Mouse (Mus musculus) forebrain, embryonic 12.5 days (tissue): ENCODE measurements around the gene Ythdf2. TPM values are rescaled to one million over a fixed set of nuclear protein-coding genes. Genes with fewer than 3 reads are reported as not detected.
A peak's percentile ranks its signal among the peaks of the same experiment; 100 is the strongest.

Experiments
- ATAC-seq: fragments of 200-750 bp; cut with Nextera tagmentation; 2 replicates; pipeline ENCODE4 v1.8.0; 2017; ENCODE audit warnings: moderate TSS enrichment; ENCODE audit not compliant: low FRiP score
- H3K27ac ChIP-seq: fragments of 300-500 bp; sonication (generic); 2 replicates; pipeline ENCODE4 v1.5.1; 2016; ENCODE audit warnings: mild to moderate bottlenecking
- H3K27me3 ChIP-seq: fragments of 300-500 bp; sonication (generic); 2 replicates; pipeline ENCODE4 v1.6.1; 2016; ENCODE audit warnings: mild to moderate bottlenecking
- H3K36me3 ChIP-seq: fragments of 300-500 bp; sonication (generic); replicated peaks from 2 replicates; pipeline ENCODE4 v1.6.1; 2016; ENCODE audit warnings: mild to moderate bottlenecking
- H3K4me1 ChIP-seq: fragments of 300-500 bp; sonication (generic); 2 replicates; pipeline ENCODE4 v1.6.1; 2016
- H3K4me2 ChIP-seq: fragments of 300-500 bp; sonication (generic); 2 replicates; pipeline ENCODE4 v1.6.1; 2016; ENCODE audit warnings: mild to moderate bottlenecking, moderate library complexity
- H3K4me3 ChIP-seq: fragments of 300-500 bp; sonication (generic); replicated peaks from 2 replicates; pipeline ENCODE4 v1.5.1; 2016; ENCODE audit warnings: mild to moderate bottlenecking
- H3K9ac ChIP-seq: fragments of 300-500 bp; sonication (generic); 2 replicates; pipeline ENCODE4 v1.6.1; 2016; ENCODE audit warnings: mild to moderate bottlenecking
- H3K9me3 ChIP-seq: fragments of 300-500 bp; sonication (generic); 2 replicates; pipeline ENCODE4 v1.6.1; 2016
- WGBS: fragments of 180-500 bp; shearing (Covaris S2); methylation state at CpG from one replicate; pipeline ENCODE4 v1.1.7; 2016; 5-methylcytosine and 5-hydroxymethylcytosine counted together
- polyA plus RNA-seq: library from polyadenylated mRNA; unstranded; fragments of >200 nt; fragmentation: Nextera tagmentation; extraction: Ambion mirVana; gene quantifications from 2 replicates; pipeline ENCODE4 v1.2.1, GENCODE M21; 2016

The Ythdf2 gene
- polyA plus RNA-seq, 1 experiment from 2014 or later: 152 TPM

DNA sequence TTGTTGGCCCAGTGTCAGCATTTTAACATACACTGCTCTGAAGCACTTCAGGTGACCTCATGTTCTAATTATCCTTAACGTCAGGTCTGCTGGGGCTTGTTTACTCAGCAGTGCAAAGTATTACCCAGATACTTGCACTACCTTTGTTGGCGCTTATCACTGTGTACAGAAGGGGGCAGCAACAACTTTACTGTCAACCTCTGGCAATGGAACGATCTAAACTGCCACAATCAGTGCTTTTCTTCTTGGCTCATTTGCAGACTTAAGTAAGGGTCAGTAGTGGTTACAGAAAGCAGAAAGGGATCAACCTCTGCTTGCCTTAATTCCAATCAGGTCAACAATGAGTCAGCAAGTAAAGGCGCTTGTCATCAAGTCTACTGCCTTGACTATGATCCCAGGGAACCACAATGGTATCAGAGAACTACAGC is 13.8 kb downstream of the Ythdf2 start:
- peaks cover 33% of the 10 kb centered on the region for H3K4me1 ChIP-seq
- H3K9ac ChIP-seq: no peak overlapping the region
- no peak overlapping the region for H3K4me3 ChIP-seq
- peaks cover 62% of the 10 kb centered on the region for H3K36me3 ChIP-seq
- H3K9me3 ChIP-seq: no peaks in the 10 kb centered on the region
- 66% methylated on average over 4 of the region's 4 CpGs for WGBS
- ATAC-seq: no peak
- H3K4me2 ChIP-seq: no peak overlapping the region
- H3K27ac ChIP-seq: no peak overlapping the region
- no peaks in the 10 kb centered on the region for H3K27me3 ChIP-seq

- Histone ChIP-seq H3K4me3 (no peak overlapping the region), H3K36me3 (peaks cover 58% of the 10 kb centered on the region), H3K27ac (no peak overlapping the region), H3K9me3 (no peaks in the 10 kb centered on the region), H3K4me2 (no peak overlapping the region), H3K9ac (no peak overlapping the region), H3K27me3 (no peaks in the 10 kb centered on the region), H3K4me1 (peaks cover 18% of the 10 kb centered on the region)
- WGBS: 88% methylated on average over 3 of the region's 3 CpGs
- ATAC-seq: no peak
These were observed 17.1 kb downstream of the Ythdf2 start for GRCm38 (mm10) chr4:132194975-132195374.

DNA sequence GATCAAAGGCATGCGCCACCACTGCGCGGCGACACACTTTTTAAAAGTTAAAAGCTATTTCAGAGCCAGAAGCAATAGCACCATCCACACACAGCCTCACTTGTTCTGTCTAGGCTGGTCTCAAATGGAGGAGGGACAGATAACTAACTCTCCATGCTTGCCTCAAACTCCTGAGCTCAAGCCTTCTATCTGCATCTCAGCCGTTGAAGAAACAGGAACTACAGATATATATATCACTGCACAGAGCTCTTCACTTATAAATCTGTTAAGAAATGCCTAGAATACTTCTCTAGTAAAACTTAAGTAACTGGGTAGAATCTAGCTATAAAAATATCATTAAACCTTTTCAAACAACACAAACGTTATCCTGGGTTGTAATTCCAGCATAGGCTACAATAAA is 17.7 kb downstream of the Ythdf2 start:
- Histone ChIP-seq H3K9ac (no peak overlapping the region), H3K27ac (no peak overlapping the region), H3K36me3 (peaks cover 57% of the 10 kb centered on the region), H3K4me3 (no peak overlapping the region), H3K27me3 (no peaks in the 10 kb centered on the region), H3K9me3 (no peaks in the 10 kb centered on the region), H3K4me2 (no peak overlapping the region), H3K4me1 (peaks cover 12% of the 10 kb centered on the region)
- ATAC-seq: no peak
- WGBS: 94% methylated on average over 6 of the region's 6 CpGs

DNA sequence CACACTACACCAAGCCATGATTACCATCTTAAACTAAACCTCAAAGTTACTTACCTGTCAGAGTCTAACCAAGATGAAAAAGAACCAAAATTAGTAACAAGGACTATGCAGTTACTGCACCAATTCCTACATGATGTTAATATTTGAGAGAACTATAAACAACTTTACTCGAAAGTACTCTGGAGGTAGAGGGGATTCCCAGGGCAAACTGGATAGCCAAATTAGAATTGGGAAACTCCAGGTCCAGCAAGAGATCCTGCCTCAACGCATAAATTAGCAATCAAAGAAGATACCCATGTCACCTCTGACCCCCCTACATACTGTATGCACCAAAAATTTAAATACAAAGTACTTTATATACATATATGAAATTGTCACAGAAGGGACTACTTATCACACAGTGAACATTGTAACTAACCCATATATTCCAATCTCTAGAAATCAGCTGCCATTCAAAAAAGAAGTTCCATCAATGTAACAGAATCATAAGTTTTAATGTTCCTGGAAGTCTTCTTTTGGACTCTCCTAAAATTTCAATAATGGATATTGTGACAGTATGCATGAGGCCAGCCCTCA is 24.2 kb downstream of the Ythdf2 start:
- no peaks in the 10 kb centered on the region for H3K9me3 ChIP-seq
- H3K27me3 ChIP-seq: no peaks in the 10 kb centered on the region
- no peak for ATAC-seq
- WGBS: 94% methylated on average over 2 of the region's 2 CpGs
- no peak overlapping the region for H3K27ac ChIP-seq
- no peaks in the 10 kb centered on the region for H3K4me1 ChIP-seq
- peaks cover 39% of the 10 kb centered on the region for H3K36me3 ChIP-seq
- H3K4me2 ChIP-seq: no peak overlapping the region
- H3K4me3 ChIP-seq: no peak overlapping the region
- no peak overlapping the region for H3K9ac ChIP-seq

DNA sequence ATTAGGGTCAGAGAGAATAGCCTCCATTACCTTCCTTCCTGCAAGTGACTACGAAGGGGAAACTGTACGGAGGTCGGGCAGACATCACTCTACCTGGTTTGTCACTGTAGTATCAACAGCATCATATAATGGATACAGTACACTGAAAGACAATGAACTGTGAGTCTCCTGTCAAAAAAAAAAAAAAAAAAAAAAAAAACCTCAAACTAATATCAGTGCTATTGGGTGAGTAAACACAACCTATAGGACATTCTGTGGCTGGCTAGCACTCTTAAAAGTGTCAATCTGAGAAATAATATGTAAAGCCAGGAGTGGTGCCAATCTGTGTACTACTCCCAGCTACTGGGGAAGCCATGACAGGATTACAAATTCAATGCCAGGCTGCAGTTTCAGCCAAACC is 28.9 kb downstream of the Ythdf2 start:
- Histone ChIP-seq H3K27me3 (no peaks in the 10 kb centered on the region), H3K4me2 (no peak overlapping the region), H3K4me3 (no peak overlapping the region), H3K4me1 (no peaks in the 10 kb centered on the region), H3K9me3 (no peaks in the 10 kb centered on the region), H3K27ac (no peak overlapping the region), H3K36me3 (peaks cover 41% of the 10 kb centered on the region), H3K9ac (no peak overlapping the region)
- 92% methylated on average over 3 of the region's 3 CpGs for WGBS
- ATAC-seq: no peak

GRCm38 (mm10) chr4:132181721-132182658 is 30.1 kb downstream of the Ythdf2 start:
- Histone ChIP-seq H3K9ac (no peak overlapping the region), H3K4me2 (no peak overlapping the region), H3K27ac (no peak overlapping the region), H3K9me3 (no peaks in the 10 kb centered on the region), H3K4me3 (no peak overlapping the region), H3K4me1 (no peaks in the 10 kb centered on the region), H3K27me3 (no peaks in the 10 kb centered on the region), H3K36me3 (peaks cover 41% of the 10 kb centered on the region)
- no peak for ATAC-seq
- 72% methylated on average over 22 of the region's 22 CpGs for WGBS

DNA sequence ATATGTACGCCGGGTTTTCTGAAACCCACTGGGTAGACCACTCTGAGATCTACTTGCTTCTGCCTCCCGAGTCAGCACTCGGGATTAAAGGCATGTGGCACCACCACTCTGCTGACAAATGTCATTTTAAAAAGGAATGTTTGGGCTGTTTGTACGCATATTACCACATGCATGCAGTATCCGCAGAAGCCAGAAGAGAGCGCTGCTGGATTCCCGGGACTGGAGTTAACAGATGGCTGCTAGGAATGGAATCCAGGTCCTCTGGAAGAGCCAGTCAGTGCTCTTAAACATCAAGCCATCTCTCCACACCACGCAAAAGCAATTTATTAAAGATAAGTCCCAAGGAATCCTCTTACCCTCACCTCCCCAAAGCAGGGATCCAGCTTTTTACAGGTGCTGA is 31.4 kb downstream of the Ythdf2 start:
- no peak overlapping the region for H3K9ac ChIP-seq
- H3K4me3 ChIP-seq: no peak overlapping the region
- H3K9me3 ChIP-seq: no peaks in the 10 kb centered on the region
- 77% methylated on average over 9 of the region's 9 CpGs for WGBS
- no peak overlapping the region for H3K27ac ChIP-seq
- no peak overlapping the region for H3K4me2 ChIP-seq
- H3K4me1 ChIP-seq: no peaks in the 10 kb centered on the region
- no peaks in the 10 kb centered on the region for H3K27me3 ChIP-seq
- ATAC-seq: no peak
- H3K36me3 ChIP-seq: peaks cover 38% of the 10 kb centered on the region

- 8% methylated on average over 10 of the region's 10 CpGs for WGBS
- Histone ChIP-seq H3K27ac (no peak overlapping the region), H3K4me1 (no peaks in the 10 kb centered on the region), H3K4me3 (no peak overlapping the region), H3K4me2 (no peak overlapping the region), H3K9ac (no peak overlapping the region), H3K9me3 (no peaks in the 10 kb centered on the region), H3K27me3 (no peaks in the 10 kb centered on the region), H3K36me3 (peaks cover 22% of the 10 kb centered on the region)
- ATAC-seq: peak; percentile 82
These were observed 33.5 kb downstream of the Ythdf2 start for GRCm38 (mm10) chr4:132178630-132179059.

DNA sequence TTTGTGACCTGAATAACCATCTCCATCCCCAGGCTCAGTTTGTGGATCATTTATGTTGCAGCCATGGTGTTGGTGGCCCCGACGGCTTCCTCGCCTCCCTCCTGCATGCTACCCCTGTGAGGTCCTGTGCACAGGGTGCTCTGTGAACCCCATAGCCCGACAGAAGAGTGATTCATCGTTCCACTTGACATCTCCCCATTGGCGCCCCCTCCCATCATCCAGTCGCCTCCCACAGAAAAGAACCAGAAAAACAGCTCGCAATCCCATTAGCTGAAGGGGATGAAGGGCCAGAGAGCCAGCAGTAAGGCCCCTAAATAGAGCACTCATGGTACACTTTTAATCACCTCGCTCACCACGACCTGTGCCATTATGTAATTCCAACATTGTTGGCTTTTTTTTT is 35.6 kb downstream of the Ythdf2 start:
- no peaks in the 10 kb centered on the region for H3K9me3 ChIP-seq
- H3K4me3 ChIP-seq: no peak overlapping the region
- no peak overlapping the region for H3K9ac ChIP-seq
- no peak overlapping the region for H3K4me2 ChIP-seq
- H3K36me3 ChIP-seq: peaks cover 8% of the 10 kb centered on the region
- ATAC-seq: no peak
- WGBS: 49% methylated on average over 10 of the region's 10 CpGs
- H3K4me1 ChIP-seq: peaks cover 11% of the 10 kb centered on the region; the same call in 1 of the 2 replicates
- no peaks in the 10 kb centered on the region for H3K27me3 ChIP-seq
- no peak overlapping the region for H3K27ac ChIP-seq

GRCm38 (mm10) chr4:132170891-132171290 is 41.2 kb downstream of the Ythdf2 start:
- no peak for ATAC-seq
- Histone ChIP-seq H3K4me1 (peaks cover 15% of the 10 kb centered on the region), H3K27me3 (no peaks in the 10 kb centered on the region), H3K36me3 (no peaks in the 10 kb centered on the region), H3K9me3 (no peaks in the 10 kb centered on the region), H3K9ac (no peak overlapping the region), H3K4me2 (no peak overlapping the region), H3K4me3 (no peak overlapping the region), H3K27ac (no peak overlapping the region)
- 23% methylated on average over 7 of the region's 7 CpGs for WGBS

- H3K9ac ChIP-seq: no peak overlapping the region
- no peaks in the 10 kb centered on the region for H3K27me3 ChIP-seq
- WGBS: 90% methylated on average over 5 of the region's 5 CpGs
- H3K9me3 ChIP-seq: no peaks in the 10 kb centered on the region
- no peaks in the 10 kb centered on the region for H3K36me3 ChIP-seq
- H3K4me2 ChIP-seq: no peak overlapping the region
- ATAC-seq: no peak
- no peak overlapping the region for H3K27ac ChIP-seq
- H3K4me3 ChIP-seq: no peak overlapping the region
- peaks cover 23% of the 10 kb centered on the region for H3K4me1 ChIP-seq
These were observed 42.3 kb downstream of the Ythdf2 start for GRCm38 (mm10) chr4:132169761-132170160.

DNA sequence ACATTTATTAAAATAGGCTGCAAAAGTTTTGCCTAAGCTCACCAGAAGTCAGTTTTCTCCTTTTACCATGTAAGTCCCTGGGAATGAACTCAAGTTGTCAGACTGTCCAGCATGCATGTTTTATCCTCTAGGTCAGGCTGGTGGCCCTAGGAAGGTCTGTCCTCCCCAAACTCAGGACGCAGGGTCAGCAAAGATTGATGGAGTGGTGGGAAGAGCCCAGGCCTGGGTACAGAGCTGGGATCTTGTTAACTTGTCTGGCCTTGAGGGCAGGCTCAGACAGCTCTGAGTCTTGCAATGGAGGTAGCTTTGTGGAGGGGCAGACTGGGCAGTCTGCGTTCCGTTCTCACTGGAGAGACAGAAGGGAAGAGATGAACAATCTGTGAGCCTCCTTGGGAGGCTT is 42.8 kb downstream of the Ythdf2 start:
- WGBS: 93% methylated on average over 3 of the region's 3 CpGs
- no peak overlapping the region for H3K4me2 ChIP-seq
- H3K36me3 ChIP-seq: no peaks in the 10 kb centered on the region
- no peak overlapping the region for H3K4me3 ChIP-seq
- no peak overlapping the region for H3K27ac ChIP-seq
- H3K9ac ChIP-seq: no peak overlapping the region
- no peak for ATAC-seq
- H3K4me1 ChIP-seq: peaks cover 23% of the 10 kb centered on the region
- H3K27me3 ChIP-seq: no peaks in the 10 kb centered on the region
- no peaks in the 10 kb centered on the region for H3K9me3 ChIP-seq

GRCm38 (mm10) chr4:132167436-132167835 is 44.7 kb downstream of the Ythdf2 start:
- 89% methylated on average over 3 of the region's 3 CpGs for WGBS
- peaks cover 12% of the 10 kb centered on the region for H3K4me1 ChIP-seq
- ATAC-seq: no peak
- no peak overlapping the region for H3K9ac ChIP-seq
- no peaks in the 10 kb centered on the region for H3K27me3 ChIP-seq
- H3K27ac ChIP-seq: no peak overlapping the region
- no peaks in the 10 kb centered on the region for H3K36me3 ChIP-seq
- no peak overlapping the region for H3K4me2 ChIP-seq
- no peaks in the 10 kb centered on the region for H3K9me3 ChIP-seq
- H3K4me3 ChIP-seq: no peak overlapping the region
